Mouse (Mus musculus) lung, postnatal 10 days (tissue): Measurements from ENCODE around the gene Pou4f2.

ENCODE experiments used
- DNase-seq: peaks from one replicate; pipeline ENCODE4 v3.0.0; 2021

Gene Pou4f2

DNA sequence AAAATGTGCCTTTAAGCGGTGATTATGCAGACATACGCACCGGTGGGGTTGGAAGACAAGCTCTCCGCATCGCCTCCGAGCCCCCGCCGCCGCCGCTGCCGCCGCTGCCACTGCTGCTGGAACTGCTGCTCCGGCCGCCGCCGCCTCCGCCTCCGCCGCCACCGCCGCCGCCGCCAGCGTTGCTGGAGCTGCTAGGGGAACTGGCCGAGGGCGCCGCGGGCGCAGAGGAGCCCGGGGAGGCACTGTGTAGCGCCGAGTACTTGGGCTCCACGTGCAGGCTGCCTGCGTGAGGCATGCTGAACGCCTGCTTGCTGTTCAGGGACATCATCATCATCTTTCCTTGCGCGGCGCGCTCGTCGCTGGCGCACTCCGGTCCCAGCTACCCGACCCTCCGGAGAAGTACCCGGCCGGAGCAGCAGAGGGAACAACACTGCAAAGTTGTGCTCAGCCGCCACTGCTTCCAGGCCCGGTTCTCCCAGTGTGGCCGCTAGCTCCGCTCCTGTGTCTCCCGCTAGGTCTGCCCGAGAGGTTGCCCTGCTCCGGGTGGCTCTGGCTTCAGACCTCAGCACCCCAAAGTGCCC lies at the start of gene Pou4f2:
Pou4f2 (minus strand) TSS at position 575 of the 581 bp plus-strand sequence.
- no peak for DNase-seq

GRCm38 (mm10) chr8:78477051-78477829 lies 40.8 kb upstream of the Pou4f2 start:
- DNase-seq: peak; percentile 5

DNA sequence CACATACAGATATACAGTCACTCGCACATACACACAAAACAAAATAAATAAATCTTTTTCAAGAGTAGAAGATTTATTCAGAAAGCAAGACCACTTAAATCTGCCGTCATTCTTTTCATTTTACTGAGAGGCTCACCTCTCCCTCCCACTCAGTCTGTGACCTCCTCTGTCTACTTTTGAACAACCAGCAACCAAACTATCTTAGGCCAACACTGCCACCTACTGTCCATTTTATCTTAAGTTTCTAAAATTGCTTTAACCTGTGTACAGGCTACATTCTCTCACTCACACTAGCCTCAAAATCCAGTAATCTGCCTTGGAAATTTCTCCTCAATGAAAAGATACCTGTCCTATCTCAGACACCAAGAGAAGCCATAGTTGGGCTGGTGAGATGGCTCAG lies 31.4 kb upstream of the Pou4f2 start:
- DNase-seq: no peak

GRCm38 (mm10) chr8:78463941-78464340 lies 27.5 kb upstream of the Pou4f2 start:
- DNase-seq: no peak

- no peak for DNase-seq
Observed at GRCm38 (mm10) chr8:78456441-78456840, 20.0 kb upstream of the Pou4f2 start.

DNA sequence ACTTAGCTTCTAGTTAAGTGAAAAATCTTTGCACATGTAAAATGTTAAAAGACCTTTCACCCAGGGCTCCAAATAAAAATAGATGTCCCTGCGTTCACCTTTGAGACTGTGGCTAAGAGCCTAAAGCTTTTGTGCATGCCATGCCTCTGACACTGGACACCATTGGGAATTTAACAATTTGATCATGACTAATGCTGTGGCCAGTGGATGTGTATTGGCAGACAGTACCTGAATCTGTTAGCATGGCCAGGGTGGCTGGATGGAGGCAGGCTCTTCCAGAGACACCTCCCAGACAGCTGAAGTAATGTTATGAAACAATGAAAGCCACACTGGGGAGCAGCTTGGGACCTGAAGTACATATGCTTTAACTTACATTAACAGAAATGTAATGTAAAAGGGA lies 6.3 kb upstream of the Pou4f2 start:
- no peak for DNase-seq

- peak; percentile 62 for DNase-seq
Observed at GRCm38 (mm10) chr8:78438121-78438520, 1.7 kb upstream of the Pou4f2 start.

DNA sequence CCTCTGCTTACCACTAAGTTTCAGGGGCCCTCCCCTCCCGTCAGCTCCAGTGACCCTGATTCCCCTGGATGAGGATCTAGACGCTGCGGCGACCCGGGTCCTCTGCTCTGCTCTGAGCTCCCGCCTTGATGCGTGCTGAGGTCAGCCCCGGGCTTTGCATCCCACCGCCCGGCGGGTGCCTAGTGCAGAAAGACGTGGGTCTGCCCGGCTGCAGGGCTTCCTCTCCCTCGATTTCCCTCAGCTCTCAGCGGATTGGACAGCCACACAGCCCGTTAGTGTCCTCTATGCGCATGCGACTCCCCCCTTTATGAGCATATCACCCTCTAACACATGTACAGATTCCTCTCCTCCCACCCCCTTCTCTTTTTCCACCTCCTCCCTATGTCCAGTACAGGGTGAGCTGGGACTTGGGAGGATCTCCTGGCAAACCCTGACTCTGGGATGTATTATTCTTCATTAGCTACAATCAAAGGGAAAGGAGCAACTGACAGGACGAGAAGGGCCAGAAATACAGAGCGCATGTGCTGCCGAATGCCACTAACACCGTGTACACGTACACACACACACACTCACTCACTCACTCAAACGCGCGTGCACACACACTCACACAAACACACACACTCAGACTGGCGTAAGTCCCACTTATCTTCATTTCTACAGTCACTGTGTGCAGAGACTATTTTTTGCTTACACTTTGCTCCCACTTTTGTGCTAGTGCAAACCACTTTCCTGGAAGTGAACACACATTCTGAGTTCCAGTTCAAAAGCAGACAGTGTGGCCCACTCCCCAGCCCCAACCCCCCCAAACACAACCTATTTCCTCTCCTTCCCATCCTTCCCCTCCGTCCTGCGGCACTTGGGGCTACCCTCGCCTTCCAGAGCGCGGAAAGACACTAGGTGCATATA lies 948 bp upstream of the Pou4f2 start:
- DNase-seq: no peak

- no peak for DNase-seq
Observed at GRCm38 (mm10) chr8:78436661-78437060, 216 bp upstream of the Pou4f2 start.

- no peak for DNase-seq
Observed at GRCm38 (mm10) chr8:78435624-78435960, 853 bp downstream of the Pou4f2 start.

DNA sequence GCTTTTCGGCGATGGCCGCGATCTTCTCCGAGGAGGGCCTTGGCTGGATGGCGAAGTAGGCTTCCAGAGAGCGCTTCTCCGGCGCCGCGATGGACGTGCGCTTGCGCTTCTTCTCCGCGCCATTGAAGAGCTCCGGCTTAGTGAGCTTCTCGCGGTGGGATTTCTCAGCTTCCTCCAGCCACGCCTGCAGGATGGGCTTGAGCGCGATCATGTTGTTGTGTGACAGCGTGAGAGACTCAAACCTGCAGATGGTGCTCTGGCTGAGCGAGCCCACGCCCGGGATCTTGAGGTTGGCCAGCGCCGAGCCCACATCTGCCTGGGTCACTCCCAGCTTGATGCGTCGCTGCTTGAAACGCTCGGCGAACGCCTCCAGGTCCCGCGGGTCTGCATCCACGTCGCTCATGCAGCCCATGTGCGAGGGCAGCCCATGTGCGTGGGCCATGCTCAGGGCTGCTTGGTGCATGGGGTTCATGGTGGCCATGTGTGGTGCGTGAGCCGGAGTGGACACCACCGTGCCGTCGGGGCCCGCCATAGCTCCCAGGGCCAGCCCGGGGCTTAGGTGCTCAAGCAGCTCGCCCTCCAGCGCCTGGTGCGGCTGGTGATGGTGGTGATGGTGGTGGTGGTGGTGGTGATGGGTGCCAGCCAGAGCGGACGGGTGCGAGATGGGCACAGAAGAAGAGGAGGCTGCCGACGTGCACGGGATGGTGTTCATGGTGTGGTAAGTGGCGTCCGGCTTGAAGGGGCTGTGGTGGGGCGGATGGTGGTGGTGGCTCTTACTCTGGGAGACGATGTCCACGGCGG lies 1.4 kb downstream of the Pou4f2 start:
- DNase-seq: no peak

DNA sequence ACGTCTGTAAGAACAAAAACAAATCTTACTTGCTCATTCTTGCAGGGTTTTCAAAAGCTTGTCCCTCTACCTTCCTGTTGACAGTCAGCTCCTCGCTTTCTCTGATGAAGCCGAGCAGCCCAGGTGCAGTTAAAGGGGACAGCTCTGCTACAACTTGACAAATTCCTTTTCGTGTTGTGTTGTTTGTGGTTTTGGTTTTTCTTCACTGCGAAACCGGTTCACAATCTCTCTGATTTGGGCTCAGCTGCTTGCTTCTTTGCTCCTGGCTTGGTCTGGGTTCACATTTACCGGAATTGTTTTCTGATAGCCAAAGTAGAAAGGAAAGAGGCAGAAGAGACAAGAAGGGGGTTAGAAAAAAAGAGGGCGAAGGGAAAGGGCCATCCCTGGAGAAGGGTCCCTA lies 2.1 kb downstream of the Pou4f2 start:
- DNase-seq: no peak

GRCm38 (mm10) chr8:78433318-78433717 lies 3.1 kb downstream of the Pou4f2 start:
- no peak for DNase-seq

- DNase-seq: no peak
Observed at GRCm38 (mm10) chr8:78432451-78432850, 4.0 kb downstream of the Pou4f2 start.

- peak; percentile 66 for DNase-seq
Observed at GRCm38 (mm10) chr8:78431356-78431755, 5.1 kb downstream of the Pou4f2 start.

DNA sequence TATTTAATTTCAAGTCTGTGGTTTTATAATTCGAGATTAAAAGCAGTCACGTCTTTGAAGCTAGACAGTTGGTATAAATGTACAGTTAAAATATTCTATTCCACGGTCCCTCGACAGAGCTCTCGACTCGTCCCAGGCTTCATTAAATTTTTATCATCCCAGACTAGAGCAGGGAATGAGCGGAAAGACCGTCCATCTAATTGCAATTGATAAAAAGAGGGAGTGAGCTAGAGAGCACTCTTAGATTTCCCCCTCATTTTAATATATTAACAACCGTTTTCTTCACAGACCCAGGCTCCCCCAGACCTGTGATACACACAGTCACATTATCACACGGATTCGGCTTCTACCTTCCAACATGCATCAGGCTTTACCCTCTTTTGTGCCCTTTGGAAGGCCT lies 8.3 kb downstream of the Pou4f2 start:
- DNase-seq: no peak

DNA sequence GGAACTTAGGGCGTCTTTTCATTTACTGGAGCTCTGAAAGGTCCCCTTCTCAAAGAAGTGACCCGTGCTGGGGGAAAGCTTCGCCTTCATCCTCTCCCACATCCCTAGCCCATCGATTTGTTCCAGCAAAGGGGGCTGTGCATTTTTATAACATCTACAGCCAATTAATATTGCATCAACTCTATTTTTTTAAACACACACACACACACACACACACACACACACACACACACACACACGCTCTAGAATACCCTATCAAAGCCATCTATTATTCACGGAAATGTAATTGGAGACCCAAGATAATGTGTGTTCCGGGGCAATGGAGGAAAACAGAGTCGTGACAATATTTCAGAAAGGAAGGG lies 8.7 kb downstream of the Pou4f2 start:
- no peak for DNase-seq

DNA sequence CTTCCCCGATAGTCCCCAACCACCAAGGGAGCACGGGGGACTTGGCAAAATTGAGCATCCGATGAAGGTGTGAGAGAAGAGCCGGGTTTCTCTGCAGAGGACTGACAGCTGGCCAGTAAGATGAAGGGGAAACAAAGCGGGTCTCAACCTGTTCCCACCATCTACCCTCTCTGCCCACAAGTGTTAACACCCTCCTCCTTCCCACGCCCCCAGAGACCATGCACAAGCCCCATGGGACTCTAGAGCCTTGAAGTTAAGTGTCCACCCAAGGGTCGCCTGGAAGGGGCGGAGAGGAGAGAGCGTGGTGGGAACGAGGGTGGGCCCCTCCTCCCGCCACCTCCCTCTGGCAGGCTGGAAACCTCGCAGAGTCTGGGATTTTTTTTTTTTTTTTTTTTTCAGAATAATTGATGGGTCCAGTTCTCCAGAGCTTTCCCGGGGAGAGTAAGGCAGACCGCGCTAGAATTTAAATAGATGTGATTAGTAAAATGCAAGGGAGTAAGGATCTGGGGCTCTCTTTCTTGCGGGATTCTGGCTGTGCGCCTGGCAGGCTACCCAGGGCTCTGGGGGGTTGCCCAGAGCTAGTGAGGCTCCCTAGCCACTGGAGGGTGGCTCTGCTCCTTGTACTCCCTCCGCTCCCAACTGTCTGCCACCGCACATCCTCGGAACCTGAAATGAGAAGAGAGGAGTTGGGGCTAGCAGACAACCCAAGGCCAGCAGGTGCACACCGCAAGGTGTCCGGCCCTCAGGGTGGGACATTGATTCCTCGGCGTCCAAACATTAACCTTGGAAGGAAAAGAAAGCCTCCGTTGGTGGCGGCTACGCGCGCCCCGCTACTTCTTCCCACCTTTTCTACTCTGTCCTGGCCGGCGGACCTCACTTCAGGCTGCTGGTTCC lies 9.3 kb downstream of the Pou4f2 start:
- no peak for DNase-seq

DNA sequence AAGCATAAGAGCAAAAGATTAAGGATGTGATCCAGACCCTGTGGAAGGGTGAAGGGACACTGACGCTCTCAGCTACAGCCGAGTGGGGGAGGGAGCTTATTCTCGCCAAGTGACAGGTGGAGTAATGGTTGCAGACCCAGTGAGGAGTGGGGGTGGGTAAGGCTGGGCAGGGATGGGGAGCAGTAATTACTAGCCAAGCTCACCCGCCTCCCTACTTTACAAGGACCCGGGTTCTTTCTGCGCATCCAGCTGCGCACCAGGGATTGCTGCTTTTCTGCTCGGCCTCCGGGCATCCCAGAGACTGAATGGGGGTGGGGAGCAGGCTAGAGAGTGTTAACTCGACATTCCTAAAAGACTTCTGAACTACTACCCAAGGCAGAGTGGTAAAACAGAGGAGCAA lies 10.0 kb downstream of the Pou4f2 start:
- no peak for DNase-seq

GRCm38 (mm10) chr8:78423937-78424336 lies 12.5 kb downstream of the Pou4f2 start:
- DNase-seq: no peak

DNA sequence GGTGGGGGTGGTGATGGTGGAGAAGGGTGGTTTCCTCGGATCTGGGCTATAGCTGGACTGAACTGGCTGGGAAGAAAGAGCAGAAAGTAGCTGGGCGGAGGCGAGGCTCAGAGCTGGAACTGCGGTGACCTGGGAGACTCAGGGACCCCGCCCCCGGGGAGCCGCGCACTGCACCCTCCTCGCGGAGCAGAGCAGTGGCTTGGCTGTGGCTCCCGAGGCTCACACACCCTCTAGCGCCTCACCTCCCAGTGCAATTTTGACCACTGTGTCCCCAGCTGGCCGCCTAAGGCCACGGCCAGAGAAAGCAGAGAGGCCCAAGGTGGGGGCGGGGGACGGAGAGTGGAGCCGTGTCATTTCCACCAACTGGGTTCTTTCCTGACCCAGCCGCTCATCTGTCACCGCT lies 16.3 kb downstream of the Pou4f2 start:
- peak; percentile 10 for DNase-seq

DNA sequence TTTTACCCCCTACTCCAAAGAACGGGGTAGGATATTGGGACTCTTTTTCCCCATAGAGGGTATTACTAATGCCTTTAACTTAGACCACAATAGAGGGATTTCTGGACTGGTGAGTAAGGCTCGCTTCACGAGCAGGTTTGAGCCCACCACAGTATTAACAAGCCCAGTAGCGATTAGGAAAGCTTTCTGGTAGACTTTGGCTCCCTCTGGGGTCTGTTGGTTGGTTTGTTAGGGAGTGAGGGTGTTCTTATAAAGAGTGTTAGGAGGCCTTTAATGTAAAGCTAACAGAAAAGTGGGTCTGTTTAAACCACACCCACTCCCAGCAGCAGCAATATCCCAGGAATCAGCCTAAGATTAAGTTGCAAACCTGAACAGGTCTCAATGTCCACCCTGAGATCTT lies 17.2 kb downstream of the Pou4f2 start:
- no peak for DNase-seq
